Mouse (Mus musculus): ENCODE measurements around the gene Ankrd9. TPM values are rescaled to one million over a fixed set of nuclear protein-coding genes. Genes with fewer than 3 reads are reported as not detected.

The Ankrd9 gene
- total RNA-seq, 2 experiments from 2014 or later: 18.8 to 21.4 TPM

- intact Hi-C loops (cut with DNase I): no loop called here
These were observed 27.0 kb upstream of the Ankrd9 start for GRCm38 (mm10) chr12:111005803-111006202.

GRCm38 (mm10) chr12:111004142-111004541 is 25.3 kb upstream of the Ankrd9 start:
- intact Hi-C loops (cut with DNase I): no loop called here
- no peak overlapping the region for H3K4me3 ChIP-seq
- no peak for TF ChIP-seq CTCF (IDR thresholded peaks at IDR 0.05)
- DNase-seq (ENCODE audit: extremely low spot score in 1 of 2, low spot score in 2 of 2): no peak
- no peak overlapping the region for H3K27ac ChIP-seq

More at GRCm38 (mm10) chr12:111005803-111006202, 27.0 kb upstream of the Ankrd9 start:
- Histone ChIP-seq H3K27ac (no peak overlapping the region), H3K4me3 (no peak overlapping the region)
- DNase-seq (ENCODE audit: extremely low spot score in 1 of 2, low spot score in 2 of 2): no peak
- TF ChIP-seq CTCF (IDR thresholded peaks at IDR 0.05): no peak

GRCm38 (mm10) chr12:111000956-111001355 is 22.1 kb upstream of the Ankrd9 start:
- Histone ChIP-seq H3K4me3 (no peak overlapping the region), H3K27ac (no peak overlapping the region)
- no peak for TF ChIP-seq CTCF (IDR thresholded peaks at IDR 0.05)
- no peak for DNase-seq (ENCODE audit: extremely low spot score in 1 of 2, low spot score in 2 of 2)
- intact Hi-C loops (cut with DNase I): no loop called here

GRCm38 (mm10) chr12:110999820-111000219 is 21.0 kb upstream of the Ankrd9 start:
- TF ChIP-seq CTCF (IDR thresholded peaks at IDR 0.05): no peak
- Histone ChIP-seq H3K27ac (no peak overlapping the region), H3K4me3 (no peak overlapping the region)
- intact Hi-C loops (cut with DNase I): no loop called here
- no peak for DNase-seq (ENCODE audit: extremely low spot score in 1 of 2, low spot score in 2 of 2)

GRCm38 (mm10) chr12:110998092-110998491 is 19.3 kb upstream of the Ankrd9 start:
- intact Hi-C loops (cut with DNase I): no loop called here
- no peak for DNase-seq (ENCODE audit: extremely low spot score in 1 of 2, low spot score in 2 of 2)
- Histone ChIP-seq H3K27ac (no peak overlapping the region), H3K4me3 (no peak overlapping the region)
- no peak for TF ChIP-seq CTCF (IDR thresholded peaks at IDR 0.05)

- intact Hi-C loops (cut with DNase I): loop anchor here (5.0 kb wide), 2 partner anchors 43 to 147 kb away; partner anchors contain the start of gene Rcor1
- Histone ChIP-seq H3K27ac (no peak overlapping the region), H3K4me3 (no peak overlapping the region)
- no peak for TF ChIP-seq CTCF (IDR thresholded peaks at IDR 0.05)
- no peak for DNase-seq (ENCODE audit: extremely low spot score in 1 of 2, low spot score in 2 of 2)
These were observed 15.8 kb upstream of the Ankrd9 start for GRCm38 (mm10) chr12:110994666-110995065.

- Histone ChIP-seq H3K4me3 (no peak overlapping the region), H3K27ac (no peak overlapping the region)
- no peak for DNase-seq (ENCODE audit: extremely low spot score in 1 of 2, low spot score in 2 of 2)
- intact Hi-C loops (cut with DNase I): loop anchor here (5.0 kb wide), 2 partner anchors 44 to 146 kb away; partner anchors contain the start of gene Rcor1
- TF ChIP-seq CTCF (IDR thresholded peaks at IDR 0.05): no peak
These were observed 14.4 kb upstream of the Ankrd9 start for GRCm38 (mm10) chr12:110993226-110993625.

GRCm38 (mm10) chr12:110992771-110993170 is 13.9 kb upstream of the Ankrd9 start:
- intact Hi-C loops (cut with DNase I): loop anchor here (1.0 to 5.0 kb wide), 3 partner anchors 45 to 145 kb away; partner anchors contain the start of gene Rcor1
- no peak overlapping the region for H3K4me3 ChIP-seq
- no peak overlapping the region for H3K27ac ChIP-seq
- DNase-seq (ENCODE audit: extremely low spot score in 1 of 2, low spot score in 2 of 2): no peak
- TF ChIP-seq CTCF (IDR thresholded peaks at IDR 0.05): no peak

GRCm38 (mm10) chr12:110992128-110992553 is 13.3 kb upstream of the Ankrd9 start:
- H3K27ac ChIP-seq: 0 out of 2 replicates have a peak overlapping the region, but pooled peaks have one; percentile 21
- DNase-seq (ENCODE audit: extremely low spot score in 1 of 2, low spot score in 2 of 2): peak; percentile 85 to 86
- TF ChIP-seq CTCF (IDR thresholded peaks at IDR 0.05): peak; percentile 87
- H3K4me3 ChIP-seq: peak overlapping the region; percentile 51
- intact Hi-C loops (cut with DNase I): loop anchor here (1.0 to 5.0 kb wide), 3 partner anchors 45 to 145 kb away; partner anchors contain the start of gene Rcor1

- Histone ChIP-seq H3K4me3 (peak overlapping the region; percentile 51), H3K27ac (0 out of 2 replicates have a peak overlapping the region, but pooled peaks have one; percentile 21)
- peak; percentile 53 for TF ChIP-seq CTCF (IDR thresholded peaks at IDR 0.05)
- DNase-seq (ENCODE audit: extremely low spot score in 1 of 2, low spot score in 2 of 2): peak; percentile 33 to 46
- intact Hi-C loops (cut with DNase I): loop anchor here (1.0 to 5.0 kb wide), 3 partner anchors 46 to 144 kb away; partner anchors contain the start of gene Rcor1
These were observed 12.7 kb upstream of the Ankrd9 start for GRCm38 (mm10) chr12:110991361-110992127.

GRCm38 (mm10) chr12:110990500-110990899 is 11.7 kb upstream of the Ankrd9 start:
- no peak for DNase-seq (ENCODE audit: extremely low spot score in 1 of 2, low spot score in 2 of 2)
- Histone ChIP-seq H3K27ac (no peak overlapping the region), H3K4me3 (no peak overlapping the region)
- TF ChIP-seq CTCF (IDR thresholded peaks at IDR 0.05): no peak
- intact Hi-C loops (cut with DNase I): loop anchor here (5.0 kb wide), 2 partner anchors 47 to 143 kb away; partner anchors contain the start of gene Rcor1

GRCm38 (mm10) chr12:110989409-110989808 is 10.6 kb upstream of the Ankrd9 start:
- TF ChIP-seq CTCF (IDR thresholded peaks at IDR 0.05): no peak
- Histone ChIP-seq H3K27ac (no peak overlapping the region), H3K4me3 (no peak overlapping the region)
- DNase-seq (ENCODE audit: extremely low spot score in 1 of 2, low spot score in 2 of 2): no peak
- intact Hi-C loops (cut with DNase I): no loop called here
